Mouse (Mus musculus) ES-Bruce4 (cell line): ENCODE results near the gene Slc2a1. TPM values are rescaled to one million over a fixed set of nuclear protein-coding genes. Genes with fewer than 3 reads are reported as not detected.

Experiments
- H3K27ac ChIP-seq: 2 replicates; pipeline ENCODE4 v1.5.1; 2012; ENCODE audit warnings: low read length, inconsistent platforms; ENCODE audit not compliant: insufficient read depth
- H3K27me3 ChIP-seq: 2 replicates; pipeline ENCODE4 v1.6.1; 2012; ENCODE audit warnings: mild to moderate bottlenecking, low read length, inconsistent platforms; ENCODE audit not compliant: control insufficient read depth, poor library complexity, insufficient read depth, severe bottlenecking
- H3K36me3 ChIP-seq: 2 replicates; pipeline ENCODE4 v1.6.1; 2012; ENCODE audit warnings: inconsistent platforms, mild to moderate bottlenecking, low read length, moderate library complexity; ENCODE audit not compliant: control insufficient read depth, poor library complexity, insufficient read depth, severe bottlenecking
- H3K4me1 ChIP-seq: one replicate; pipeline ENCODE4 v1.8.1; 2011; ENCODE audit warnings: low read length; ENCODE audit not compliant: control insufficient read depth, insufficient read depth
- H3K4me3 ChIP-seq: 2 replicates; pipeline ENCODE4 v1.5.1; 2011; ENCODE audit warnings: low read depth, mild to moderate bottlenecking, low read length
- H3K9ac ChIP-seq: 2 replicates; pipeline ENCODE4 v1.6.1; 2012; ENCODE audit warnings: low read depth, mild to moderate bottlenecking, inconsistent platforms; ENCODE audit not compliant: poor library complexity, severe bottlenecking
- H3K9me3 ChIP-seq: replicated peaks from 2 replicates; pipeline ENCODE4 v1.6.1; 2012; ENCODE audit warnings: mild to moderate bottlenecking, low read length, inconsistent platforms; ENCODE audit not compliant: control insufficient read depth, poor library complexity, insufficient read depth, severe bottlenecking
- CTCF ChIP-seq: IDR thresholded peaks from one replicate; pipeline ENCODE4 v1.8.1; 2011; ENCODE audit warnings: low read depth, low read length
- EP300 ChIP-seq: IDR thresholded peaks from 2 replicates; pipeline ENCODE4 v1.6.1; 2011; ENCODE audit warnings: low read depth, low read length; ENCODE audit not compliant: insufficient read depth
- POLR2A ChIP-seq: IDR thresholded peaks from one replicate; pipeline ENCODE4 v1.8.1; 2011; ENCODE audit warnings: low read length; ENCODE audit not compliant: insufficient read depth
- polyA plus RNA-seq: library from polyadenylated mRNA; stranded (reverse); fragments of >200 nt; gene quantifications from 2 replicates; pipeline ENCODE4 v1.2.4, GENCODE M21; 2011; ENCODE audit warnings: low read depth; ENCODE audit not compliant: missing spikeins, insufficient read depth, insufficient read length

The Slc2a1 gene
- polyA plus RNA-seq, 1 experiment: 682 TPM

- Histone ChIP-seq H3K36me3 (peaks cover 62% of the 10 kb centered on the region), H3K27me3 (no peaks in the 10 kb centered on the region), H3K4me3 (no peak overlapping the region), H3K27ac (peak overlapping the region; percentile 41), H3K4me1 (peaks cover 16% of the 10 kb centered on the region), H3K9ac (no peak overlapping the region), H3K9me3 (no peaks in the 10 kb centered on the region)
- TF ChIP-seq POLR2A (no peak), CTCF (no peak), EP300 (no peak)
Observed at GRCm38 (mm10) chr4:119119354-119119753, 10.8 kb downstream of the Slc2a1 start.

GRCm38 (mm10) chr4:119120095-119120494, 11.6 kb downstream of the Slc2a1 start:
- no peaks in the 10 kb centered on the region for H3K27me3 ChIP-seq
- H3K4me1 ChIP-seq: peaks cover 16% of the 10 kb centered on the region
- no peak for TF ChIP-seq CTCF
- no peak for TF ChIP-seq POLR2A
- TF ChIP-seq EP300: no peak
- H3K4me3 ChIP-seq: no peak overlapping the region
- H3K36me3 ChIP-seq: peaks cover 59% of the 10 kb centered on the region
- H3K27ac ChIP-seq: peak overlapping the region; percentile 5
- no peaks in the 10 kb centered on the region for H3K9me3 ChIP-seq
- no peak overlapping the region for H3K9ac ChIP-seq

- no peak overlapping the region for H3K4me3 ChIP-seq
- TF ChIP-seq EP300 (peak; percentile 65; the same call in 1 of the 2 replicates), POLR2A (no peak), CTCF (no peak)
- H3K36me3 ChIP-seq: peaks cover 51% of the 10 kb centered on the region
- no peaks in the 10 kb centered on the region for H3K9me3 ChIP-seq
- H3K4me1 ChIP-seq: peaks cover 22% of the 10 kb centered on the region
- no peaks in the 10 kb centered on the region for H3K27me3 ChIP-seq
- no peak overlapping the region for H3K9ac ChIP-seq
- peak overlapping the region; percentile 60 for H3K27ac ChIP-seq
Observed at GRCm38 (mm10) chr4:119121249-119121648, 12.7 kb downstream of the Slc2a1 start.

- Histone ChIP-seq H3K36me3 (peaks cover 58% of the 10 kb centered on the region), H3K27me3 (no peaks in the 10 kb centered on the region), H3K9me3 (no peaks in the 10 kb centered on the region), H3K4me1 (peaks cover 24% of the 10 kb centered on the region), H3K27ac (peak overlapping the region; percentile 52; the same call in 1 of the 2 replicates), H3K4me3 (no peak overlapping the region), H3K9ac (no peak overlapping the region)
- TF ChIP-seq EP300 (no peak), POLR2A (no peak), CTCF (no peak)
Observed at GRCm38 (mm10) chr4:119124771-119125273, 16.3 kb downstream of the Slc2a1 start.

- Histone ChIP-seq H3K36me3 (peaks cover 55% of the 10 kb centered on the region), H3K4me1 (peaks cover 26% of the 10 kb centered on the region), H3K4me3 (no peak overlapping the region), H3K9ac (no peak overlapping the region), H3K27me3 (no peaks in the 10 kb centered on the region), H3K9me3 (no peaks in the 10 kb centered on the region), H3K27ac (peak overlapping the region; percentile 52)
- no peak for TF ChIP-seq EP300
- no peak for TF ChIP-seq CTCF
- TF ChIP-seq POLR2A: no peak
Observed at GRCm38 (mm10) chr4:119125577-119126270, 17.2 kb downstream of the Slc2a1 start.

GRCm38 (mm10) chr4:119127229-119127628, 18.7 kb downstream of the Slc2a1 start:
- TF ChIP-seq CTCF: no peak
- no peak for TF ChIP-seq POLR2A
- TF ChIP-seq EP300: no peak
- Histone ChIP-seq H3K4me1 (peaks cover 21% of the 10 kb centered on the region), H3K9me3 (no peaks in the 10 kb centered on the region), H3K36me3 (peaks cover 54% of the 10 kb centered on the region), H3K9ac (no peak overlapping the region), H3K27me3 (no peaks in the 10 kb centered on the region), H3K4me3 (no peak overlapping the region), H3K27ac (no peak overlapping the region)
